9 mouse cellular contexts compared by ENCODE assay signal in genomic region chr1:66861764-66862672, GRCm38 (mm10). TPM values are rescaled to one million over a fixed set of nuclear protein-coding genes. Genes with fewer than 3 reads are reported as not detected.
A peak's percentile ranks its signal among the peaks of the same experiment; 100 is the strongest.
DNase-seq lines count a peak whose midpoint lies in the region; ATAC-seq and TF ChIP-seq lines count a peak whose summit lies in the region.
"Had no signal": no experiment of that assay in that cellular context is flagged by ENCODE, and none has a peak within 500 bp of the region (broad histone marks: within the 10 kb centered on the region; RNA-seq: fewer than 3 reads in every experiment).

No protein-coding gene starts in this region.

- 37% methylated on average over 14 of the region's 14 CpGs for WGBS in heart, embryonic 10.5 days
- 14% methylated on average over 14 of the region's 14 CpGs for WGBS in forebrain, embryonic 11.5 days
- 26% methylated on average over 14 of the region's 14 CpGs for WGBS in limb, embryonic 12.5 days
- 35% methylated on average over 14 of the region's 14 CpGs for WGBS in olfactory bulb, adult 2 months

- H3K9me3 ChIP-seq in heart, embryonic 10.5 days = no peaks in the 10 kb centered on the region
- H3K9me3 ChIP-seq in ES-Bruce4 (replicated peaks; ENCODE audit: control insufficient read depth, insufficient read depth, low read length, poor library complexity, severe bottlenecking) = no peaks in the 10 kb centered on the region; the same call in 1 of the 2 replicates
- no peaks in the 10 kb centered on the region for H3K9me3 ChIP-seq in forebrain, embryonic 11.5 days (ENCODE audit: control insufficient read depth, low read length)
- peaks cover 4% of the 10 kb centered on the region; the same call in 1 of the 2 replicates for H3K9me3 ChIP-seq in limb, embryonic 12.5 days

- no peak for DNase-seq in heart, embryonic 10.5 days (ENCODE audit: low spot score)
- no peak for DNase-seq in heart, adult 8-10 months (ENCODE audit: low spot score)
- DNase-seq in forebrain, embryonic 11.5 days (ENCODE audit: low spot score) = no peak
- DNase-seq in spleen, postnatal 10 days (ENCODE audit: low spot score in 2 of 2) = no peak
- no peak for DNase-seq in gastrocnemius, postnatal 4 days (ENCODE audit: low spot score in 2 of 2)

- TF ChIP-seq EP300 in ES-Bruce4 (IDR thresholded peaks at IDR 0.05; ENCODE audit: insufficient read depth, low read depth, low read length) = no peak

- no peaks in the 10 kb centered on the region for H3K27me3 ChIP-seq in heart, embryonic 10.5 days (ENCODE audit: insufficient read depth, poor library complexity, severe bottlenecking)
- H3K27me3 ChIP-seq in ES-Bruce4 (ENCODE audit: control insufficient read depth, insufficient read depth, low read length, poor library complexity, severe bottlenecking) = no peaks in the 10 kb centered on the region; the same call in 1 of the 2 replicates
- no peaks in the 10 kb centered on the region for H3K27me3 ChIP-seq in forebrain, embryonic 11.5 days (ENCODE audit: control insufficient read depth, insufficient read depth, low read length)
- H3K27me3 ChIP-seq in limb, embryonic 12.5 days = no peaks in the 10 kb centered on the region
- H3K27me3 ChIP-seq: Patski had no signal

- H3K9ac ChIP-seq in ES-Bruce4 (ENCODE audit: low read depth, poor library complexity, severe bottlenecking) = peak overlapping the region; percentile 62; the same call in 1 of the 2 replicates
- peak overlapping the region; percentile 79; the same call in 1 of the 2 replicates for H3K9ac ChIP-seq in forebrain, embryonic 11.5 days (ENCODE audit: low read length)
- peak overlapping the region; percentile 86 for H3K9ac ChIP-seq in limb, embryonic 12.5 days (replicated peaks)

- H3K27ac ChIP-seq in heart, embryonic 10.5 days = peak overlapping the region; percentile 99
- no peak overlapping the region for H3K27ac ChIP-seq in ES-Bruce4 (ENCODE audit: insufficient read depth, low read length)
- H3K27ac ChIP-seq in forebrain, embryonic 11.5 days (ENCODE audit: low read depth, low read length) = no peak overlapping the region
- no peak overlapping the region for H3K27ac ChIP-seq in limb, embryonic 12.5 days
- no peak overlapping the region for H3K27ac ChIP-seq in olfactory bulb, adult 2 months (ENCODE audit: insufficient read depth, low read depth, low read length)

- no peak for TF ChIP-seq CTCF in ES-Bruce4 (IDR thresholded peaks at IDR 0.05; ENCODE audit: low read depth, low read length)
- no peak for TF ChIP-seq CTCF in olfactory bulb, adult 2 months (IDR thresholded peaks at IDR 0.05; ENCODE audit: insufficient read depth, low read depth, low read length)

- H3K36me3 ChIP-seq in heart, embryonic 10.5 days = peaks cover 20% of the 10 kb centered on the region
- no peaks in the 10 kb centered on the region for H3K36me3 ChIP-seq in ES-Bruce4 (ENCODE audit: control insufficient read depth, insufficient read depth, low read length, poor library complexity, severe bottlenecking)
- no peaks in the 10 kb centered on the region for H3K36me3 ChIP-seq in forebrain, embryonic 11.5 days (ENCODE audit: control insufficient read depth, insufficient read depth, low read length)
- H3K36me3 ChIP-seq in limb, embryonic 12.5 days = peaks cover 13% of the 10 kb centered on the region

- H3K4me1 ChIP-seq in heart, embryonic 10.5 days = 0 out of 2 replicates have a peak, but pooled peaks cover 8% of the 10 kb centered on the region
- no peaks in the 10 kb centered on the region for H3K4me1 ChIP-seq in ES-Bruce4 (ENCODE audit: control insufficient read depth, insufficient read depth, low read length)
- peaks cover 6% of the 10 kb centered on the region; the same call in 1 of the 2 replicates for H3K4me1 ChIP-seq in forebrain, embryonic 11.5 days (replicated peaks; ENCODE audit: control insufficient read depth, insufficient read depth, low read length)
- peaks cover 11% of the 10 kb centered on the region for H3K4me1 ChIP-seq in limb, embryonic 12.5 days (replicated peaks)
- H3K4me1 ChIP-seq in olfactory bulb, adult 2 months (ENCODE audit: control insufficient read depth, insufficient read depth, low read length) = peaks cover 5% of the 10 kb centered on the region; the same call in 1 of the 2 replicates

- no peak for TF ChIP-seq POLR2A in ES-Bruce4 (IDR thresholded peaks at IDR 0.05; ENCODE audit: insufficient read depth, low read length)
- TF ChIP-seq POLR2A in olfactory bulb, adult 2 months (IDR thresholded peaks at IDR 0.05; ENCODE audit: insufficient read depth, low read depth, low read length) = no peak

- peak; percentile 37 for ATAC-seq in forebrain, embryonic 11.5 days (replicated peaks; ENCODE audit: low FRiP score)
- ATAC-seq in limb, embryonic 12.5 days (ENCODE audit: insufficient number of reproducible peaks, insufficient read depth, low FRiP score, low TSS enrichment, low read depth) = no peak

- H3K4me3 ChIP-seq in heart, embryonic 10.5 days = peak overlapping the region; percentile 95
- H3K4me3 ChIP-seq in ES-Bruce4 (ENCODE audit: low read depth, low read length) = peak overlapping the region; percentile 83; the same call in 1 of the 2 replicates
- H3K4me3 ChIP-seq in forebrain, embryonic 11.5 days (ENCODE audit: low read depth, low read length) = peak overlapping the region; percentile 75
- peak overlapping the region; percentile 91 for H3K4me3 ChIP-seq in limb, embryonic 12.5 days (replicated peaks)
- peak overlapping the region; percentile 62; the same call in 1 of the 2 replicates for H3K4me3 ChIP-seq in olfactory bulb, adult 2 months (ENCODE audit: insufficient read depth, low read depth, low read length)

- H3K4me2 ChIP-seq in forebrain, embryonic 11.5 days (ENCODE audit: low read depth, low read length, severe bottlenecking) = peak overlapping the region; percentile 88
- H3K4me2 ChIP-seq in limb, embryonic 12.5 days = peak overlapping the region; percentile 73

RNA-seq across cellular contexts. Expression of gene Acadl, which starts 1.1 kb away (rescaled TPM):
- polyA plus RNA-seq in heart, embryonic 10.5 days (2016; fragmentation: Nextera tagmentation; extraction: Ambion mirVana) = 124 and 196 TPM in 2 replicates
- total RNA-seq in heart, adult 8-10 months (2022) = 1,000 to 10,000 TPM; 1,104 to 1,310 (median 1,185) TPM
- 55.8 and 58.3 TPM in 2 replicates for polyA plus RNA-seq in ES-Bruce4 (2011; ENCODE audit: insufficient read depth, insufficient read length, low read depth, missing spikeins)
- polyA plus RNA-seq in forebrain, embryonic 11.5 days (2014; fragmentation: Nextera tagmentation; extraction: Ambion mirVana) = 48.9 and 52.2 TPM in 2 replicates
- polyA plus RNA-seq in limb, embryonic 12.5 days (2016; fragmentation: Nextera tagmentation; extraction: Ambion mirVana) = 66.1 and 67.8 TPM in 2 replicates
- polyA plus RNA-seq in olfactory bulb, adult 2 months (2012; ENCODE audit: insufficient read depth, insufficient read length, low replicate concordance, missing spikeins) = not detected in 2 replicates
- total RNA-seq in gastrocnemius, postnatal 4 days (2021) = 100 to 1,000 TPM; 436 to 457 TPM

RNA-seq across cellular contexts. Expression of gene Kansl1l, which starts 44.7 kb away (rescaled TPM):
- 7.1 and 10.2 TPM in 2 replicates for polyA plus RNA-seq in heart, embryonic 10.5 days (2016; fragmentation: Nextera tagmentation; extraction: Ambion mirVana)
- total RNA-seq in heart, adult 8-10 months (2022) = 10 to 100 TPM; 22.2 to 24.7 (median 24.2) TPM
- polyA plus RNA-seq in ES-Bruce4 (2011; ENCODE audit: insufficient read depth, insufficient read length, low read depth, missing spikeins) = 5.8 and 6.4 TPM in 2 replicates
- polyA plus RNA-seq in forebrain, embryonic 11.5 days (2014; fragmentation: Nextera tagmentation; extraction: Ambion mirVana) = 9.6 and 9.9 TPM in 2 replicates
- 27.9 and 30.3 TPM in 2 replicates for polyA plus RNA-seq in limb, embryonic 12.5 days (2016; fragmentation: Nextera tagmentation; extraction: Ambion mirVana)
- not detected in 2 replicates for polyA plus RNA-seq in olfactory bulb, adult 2 months (2012; ENCODE audit: insufficient read depth, insufficient read length, low replicate concordance, missing spikeins)
- 10 to 100 TPM; 21.1 to 25.2 TPM for total RNA-seq in gastrocnemius, postnatal 4 days (2021)
